Mouse (Mus musculus): ENCODE results near the gene Caprin1.
A peak's percentile ranks its signal among the peaks of the same experiment; 100 is the strongest.

Caprin1 gene

GRCm38 (mm10) chr2:103719292-103719646, 78.2 kb downstream of the Caprin1 start:
- no peak for DNase-seq

GRCm38 (mm10) chr2:103718594-103719291, 78.7 kb downstream of the Caprin1 start:
- DNase-seq = peak; percentile 86

GRCm38 (mm10) chr2:103714412-103714811, 83.0 kb downstream of the Caprin1 start:
- DNase-seq = no peak

GRCm38 (mm10) chr2:103713831-103714230, 83.6 kb downstream of the Caprin1 start:
- DNase-seq = no peak

Measured in thymus, postnatal 4 days (tissue).